Mouse (Mus musculus) layer of hippocampus, postnatal 14 days (tissue): ENCODE data around the gene Dhtkd1. TPM values are rescaled to one million over a fixed set of nuclear protein-coding genes. Genes with fewer than 3 reads are reported as not detected.

Experiments used
- total RNA-seq, 2 experiments: library from RNA; stranded (reverse); gene quantifications; 2 replicates each; pipeline ENCODE4 v1.2.3; 2021

The Dhtkd1 gene
- total RNA-seq, 2 experiments from 2014 or later, result 8.4 to 9.3 TPM

Other genes starting within 250 kb of the Dhtkd1 start
- gene Camk1d, start 228.3 kb downstream of the Dhtkd1 start, total RNA-seq, result 100 to 1,000 TPM; 146 to 147 TPM
- gene Nudt5, start 97.8 kb downstream of the Dhtkd1 start, total RNA-seq, result 10 to 100 TPM; 19.3 to 20.0 TPM
- gene Cdc123, start 97.6 kb downstream of the Dhtkd1 start, total RNA-seq, result 100 to 1,000 TPM; 124 to 129 TPM
- gene Gm13199, start 79.9 kb downstream of the Dhtkd1 start, total RNA-seq, result 1 to 10 TPM; 1.6 to 1.8 TPM
- 100 to 1,000 TPM; 102 to 114 TPM for gene Sec61a2, start 47.4 kb downstream of the Dhtkd1 start, total RNA-seq
- 10 to 100 TPM; 23.6 to 26.2 TPM for gene Upf2, start 8.7 kb upstream of the Dhtkd1 start, total RNA-seq
- 1 to 10 TPM; 3.8 TPM for gene Proser2, start 187.4 kb upstream of the Dhtkd1 start, total RNA-seq